Mouse (Mus musculus) ES-E14 (cell line): Measurements from ENCODE around the gene Ikzf3. TPM values are rescaled to one million over a fixed set of nuclear protein-coding genes. Genes with fewer than 3 reads are reported as not detected.
A peak's percentile ranks its signal among the peaks of the same experiment; 100 is the strongest.

Source experiments
- DNase-seq: peaks from one replicate; pipeline ENCODE4 v3.0.0-alpha.2; 2013; ENCODE audit warnings: low read depth, low spot score
- H3K27ac ChIP-seq: 2 replicates; pipeline ENCODE4 v1.5.1; 2012; ENCODE audit warnings: low read depth, mild to moderate bottlenecking, low read length, moderate library complexity, mixed read lengths; ENCODE audit not compliant: poor library complexity, insufficient read depth, severe bottlenecking
- H3K36me3 ChIP-seq: 2 replicates; pipeline ENCODE4 v1.6.1; 2012; ENCODE audit warnings: mild to moderate bottlenecking, low read length, moderate library complexity, mixed read lengths; ENCODE audit not compliant: control insufficient read depth, poor library complexity, insufficient read depth, severe bottlenecking
- H3K4me1 ChIP-seq, 2 experiments: fragments of 150-350 bp in 1 of 2; sonication (generic) in 1 of 2; 2 replicates each; pipeline ENCODE4 v1.6.1; 2012; ENCODE audit warnings: low read length in 2 of 2, mild to moderate bottlenecking in 1 of 2, mixed read lengths in 1 of 2; ENCODE audit not compliant: control insufficient read depth in 2 of 2, insufficient read depth in 2 of 2, poor library complexity in 1 of 2
- H3K4me3 ChIP-seq, 2 experiments: fragments of 150-350 bp in 1 of 2; sonication (generic) in 1 of 2; 2 replicates each; pipeline ENCODE4 v1.5.1; 2012; ENCODE audit warnings: low read length in 2 of 2, low read depth in 1 of 2, mild to moderate bottlenecking in 1 of 2, mixed read lengths in 1 of 2; ENCODE audit not compliant: insufficient read depth in 1 of 2, poor library complexity in 1 of 2, severe bottlenecking in 1 of 2
- H3K9ac ChIP-seq: 2 replicates; pipeline ENCODE4 v1.6.1; 2012; ENCODE audit warnings: low read depth, mild to moderate bottlenecking, low read length, mixed read lengths; ENCODE audit not compliant: poor library complexity, insufficient read depth, severe bottlenecking
- H3K9me3 ChIP-seq: fragments of 150-350 bp; sonication (generic); 2 replicates; pipeline ENCODE4 v1.6.1; 2012; ENCODE audit warnings: low read depth, mild to moderate bottlenecking, low read length; ENCODE audit not compliant: control insufficient read depth, insufficient read depth
- CHD2 ChIP-seq: IDR thresholded peaks from 2 replicates; pipeline ENCODE4 v1.6.1; 2014; ENCODE audit warnings: mild to moderate bottlenecking, low read depth, low read length, inconsistent platforms
- HCFC1 ChIP-seq: IDR thresholded peaks from 2 replicates; pipeline ENCODE4 v1.6.1; 2012; ENCODE audit warnings: low read length, inconsistent platforms, borderline replicate concordance; ENCODE audit not compliant: insufficient read depth
- MAFK ChIP-seq: IDR thresholded peaks from 2 replicates; pipeline ENCODE4 v1.6.1; 2014; ENCODE audit warnings: mild to moderate bottlenecking, low read depth, low read length, inconsistent platforms; ENCODE audit not compliant: insufficient read depth
- ZC3H11A ChIP-seq: IDR thresholded peaks from 2 replicates; pipeline ENCODE4 v1.6.1; 2012; ENCODE audit warnings: low read depth, mild to moderate bottlenecking, inconsistent platforms, low read length, borderline replicate concordance
- ZNF384 ChIP-seq: IDR thresholded peaks from 2 replicates; pipeline ENCODE4 v1.6.1; 2012; ENCODE audit warnings: low read depth, low read length, inconsistent platforms
- in situ Hi-C, 2 experiments: fragments of 600-800 bp; cut with MboI; formaldehyde crosslinking; loops; one replicate each; pipeline ENCODE4 v1.15.1; 2025; ENCODE audit warnings: low sequenced_read_pairs in 2 of 2, inconsistent platforms in 1 of 2; ENCODE audit not compliant: unreplicated experiment in 2 of 2
- total RNA-seq: library from RNA; depleted of rRNA; stranded (reverse); fragments of 300-350 nt; gene quantifications from 2 replicates; pipeline ENCODE4 v1.2.3, GENCODE M21; 2012; rRNA removed

Ikzf3 gene
- total RNA-seq = 0.16 and 0.58 TPM in 2 replicates

DNA sequence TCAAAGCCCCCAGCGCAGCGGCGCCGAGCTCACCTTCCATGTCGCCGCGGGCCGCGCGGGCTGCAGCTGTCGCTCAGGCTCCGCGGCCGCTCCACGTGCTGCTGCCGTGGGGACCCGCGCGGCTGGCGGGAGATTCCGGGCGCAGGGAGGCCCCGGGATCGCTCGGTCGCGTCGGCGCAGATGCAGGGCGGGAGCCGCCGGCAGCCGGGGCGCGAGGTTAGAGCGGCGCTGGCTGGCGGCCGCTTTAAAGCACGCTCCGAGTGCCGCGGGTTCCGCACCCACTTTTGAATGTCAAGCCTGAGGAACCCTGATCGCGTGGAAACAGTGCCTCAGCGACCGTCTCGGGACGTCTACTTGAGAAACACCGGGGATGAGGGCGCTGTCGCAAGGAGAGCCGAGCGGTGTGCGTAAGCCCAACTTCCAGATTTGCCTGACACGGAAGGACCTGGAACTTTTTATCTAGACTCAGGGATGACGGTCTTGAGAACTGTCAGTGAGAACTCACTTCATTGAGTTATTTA is at the start of gene Ikzf3:
Gene Ikzf3, minus strand, starts transcription at position 321 of the 521 bp plus-strand sequence.
- Histone ChIP-seq H3K4me1 (0 out of 4 replicates have a peak, but pooled peaks cover 0 to 2% of the 10 kb centered on the region in 2 experiments), H3K9me3 (no peaks in the 10 kb centered on the region), H3K4me3 (peak within 1 kb of the TSS; percentile 42 to 69), H3K27ac (no peak within 1 kb of the TSS), H3K9ac (peak within 1 kb of the TSS; percentile 57), H3K36me3 (no peaks in the 10 kb centered on the region)
- no peak for DNase-seq
- TF ChIP-seq MAFK (no peak), ZC3H11A (no peak), CHD2 (no peak), ZNF384 (no peak)
- in situ Hi-C loops = no loop called here

DNA sequence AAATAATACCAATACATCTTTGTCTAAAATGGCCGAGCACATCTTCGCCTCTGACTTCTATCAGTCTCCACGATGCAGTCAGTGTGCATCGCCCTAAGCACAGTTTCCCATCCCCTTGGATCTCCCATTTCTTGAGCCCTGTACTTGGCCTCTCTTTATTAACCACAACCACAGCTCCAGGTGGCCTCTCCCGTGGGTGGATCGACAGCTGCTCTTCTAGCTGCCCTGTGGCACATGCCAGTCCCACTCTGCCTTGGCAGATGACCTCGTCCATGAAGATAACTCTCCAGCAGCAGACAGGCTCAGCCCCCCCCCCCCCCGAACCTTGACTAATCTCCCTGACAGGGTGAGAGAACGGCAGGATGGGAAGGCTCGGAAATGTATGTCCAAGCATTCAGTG is 49.6 kb upstream of the Ikzf3 start:
- in situ Hi-C loops = no loop called here
- H3K9ac ChIP-seq = no peak overlapping the region
- no peaks in the 10 kb centered on the region; a peak in 1 of 4 replicates for H3K4me1 ChIP-seq
- no peaks in the 10 kb centered on the region for H3K36me3 ChIP-seq
- no peaks in the 10 kb centered on the region for H3K9me3 ChIP-seq
- no peak for TF ChIP-seq ZC3H11A
- TF ChIP-seq HCFC1 = no peak
- no peak for TF ChIP-seq CHD2
- no peak for TF ChIP-seq ZNF384
- no peak for TF ChIP-seq MAFK
- H3K4me3 ChIP-seq = no peak overlapping the region
- DNase-seq = no peak
- H3K27ac ChIP-seq = no peak overlapping the region

DNA sequence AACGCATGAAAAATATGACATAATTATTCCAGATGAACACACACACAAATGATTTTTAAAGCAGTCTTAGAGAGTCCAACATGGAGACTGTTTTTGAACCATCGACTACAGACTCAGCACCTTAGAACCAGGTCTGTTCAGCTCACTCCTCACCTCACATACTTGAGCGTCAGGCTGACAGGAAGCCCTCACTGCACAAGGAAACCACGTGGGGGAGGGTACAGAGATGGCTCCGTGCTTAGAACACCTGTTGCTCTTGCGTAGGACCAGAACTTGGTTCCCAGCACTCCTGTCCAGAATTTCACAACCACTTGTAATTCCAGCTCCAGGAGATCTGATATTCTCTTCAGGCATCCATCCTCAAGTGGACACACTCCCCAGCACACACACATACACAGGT is 49.2 kb upstream of the Ikzf3 start:
- no peak for DNase-seq
- in situ Hi-C loops = no loop called here

DNA sequence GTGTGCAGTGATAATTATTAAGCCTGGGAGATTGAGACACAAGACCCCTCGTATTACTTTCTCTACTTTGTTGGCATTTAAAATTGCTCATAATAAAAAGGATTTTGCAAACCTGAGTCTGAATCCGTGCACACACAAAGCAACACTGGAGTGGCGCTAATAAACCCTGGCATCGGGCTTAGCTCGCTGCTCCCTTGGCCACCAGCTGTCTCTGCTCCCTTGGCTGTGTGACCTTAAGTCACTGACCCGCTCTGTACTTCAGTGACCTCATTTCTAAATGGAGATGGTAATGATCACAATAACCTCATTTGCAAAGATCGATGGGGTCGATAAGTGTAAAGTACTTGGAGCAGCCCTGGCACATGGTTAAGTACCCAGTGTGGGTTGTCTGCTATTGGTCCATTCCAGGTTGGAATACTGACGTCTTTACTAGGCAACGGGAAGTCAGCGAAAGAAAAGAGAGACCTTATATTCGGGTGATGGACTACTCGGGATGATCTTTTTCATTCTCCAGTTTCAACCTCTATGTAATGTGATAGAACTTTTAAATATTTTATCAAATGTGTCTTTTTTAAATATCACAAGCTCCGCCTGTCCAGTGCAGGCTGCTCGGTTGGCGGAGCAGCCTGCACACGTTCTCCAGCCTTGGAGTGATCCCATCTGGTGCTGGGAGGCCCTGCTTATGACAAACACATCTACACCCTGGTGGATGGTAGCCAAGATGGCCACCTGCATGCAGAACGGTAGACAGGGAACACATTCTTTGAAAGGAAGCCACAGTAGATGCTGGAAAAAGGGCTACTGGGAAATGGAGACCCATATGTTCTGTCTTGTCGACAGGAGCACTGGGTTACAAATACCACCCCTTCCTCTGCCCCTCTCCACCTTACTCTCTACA is 45.0 kb upstream of the Ikzf3 start:
- H3K9me3 ChIP-seq = no peaks in the 10 kb centered on the region
- in situ Hi-C loops = no loop called here
- no peak for DNase-seq
- no peaks in the 10 kb centered on the region for H3K36me3 ChIP-seq
- H3K4me3 ChIP-seq = no peak overlapping the region
- TF ChIP-seq HCFC1 (no peak), ZNF384 (no peak), ZC3H11A (no peak), CHD2 (no peak), MAFK (no peak)
- no peak overlapping the region for H3K27ac ChIP-seq
- peaks cover 0 to 11% of the 10 kb centered on the region in 2 experiments; a peak in 3 of 4 replicates for H3K4me1 ChIP-seq
- no peak overlapping the region for H3K9ac ChIP-seq

More for the DNA sequence above, 49.2 kb upstream of the Ikzf3 start:
- no peaks in the 10 kb centered on the region; a peak in 1 of 4 replicates for H3K4me1 ChIP-seq
- no peak overlapping the region for H3K27ac ChIP-seq
- no peak overlapping the region for H3K4me3 ChIP-seq
- TF ChIP-seq ZC3H11A (no peak), MAFK (no peak), CHD2 (no peak), HCFC1 (no peak), ZNF384 (no peak)
- no peaks in the 10 kb centered on the region for H3K9me3 ChIP-seq
- no peaks in the 10 kb centered on the region for H3K36me3 ChIP-seq
- no peak overlapping the region for H3K9ac ChIP-seq
